Mouse (Mus musculus) adrenal gland, adult 18-20 months (tissue): ENCODE results near the gene Rfc5. TPM values are rescaled to one million over a fixed set of nuclear protein-coding genes. Genes with fewer than 3 reads are reported as not detected.
A peak's percentile ranks its signal among the peaks of the same experiment; 100 is the strongest.
"Not testable (repeated sequence)": the region's sequence is repeated elsewhere in the genome, so short reads cannot be mapped to it uniquely, and the experiment has no call there.

ENCODE experiments used
- DNase-seq, 2 experiments: peaks; one replicate each; pipeline ENCODE4 v3.0.0; 2021 to 2022; ENCODE audit warnings: low spot score in 2 of 2
- total RNA-seq, 2 experiments: library from RNA; stranded (reverse); gene quantifications; 1 replicate in 1 of 2; 2 replicates in 1 of 2; pipeline ENCODE4 v1.2.3; 2021

Rfc5 gene
- total RNA-seq, 2 experiments from 2014 or later, result 4.6 to 7.3 TPM

DNA sequence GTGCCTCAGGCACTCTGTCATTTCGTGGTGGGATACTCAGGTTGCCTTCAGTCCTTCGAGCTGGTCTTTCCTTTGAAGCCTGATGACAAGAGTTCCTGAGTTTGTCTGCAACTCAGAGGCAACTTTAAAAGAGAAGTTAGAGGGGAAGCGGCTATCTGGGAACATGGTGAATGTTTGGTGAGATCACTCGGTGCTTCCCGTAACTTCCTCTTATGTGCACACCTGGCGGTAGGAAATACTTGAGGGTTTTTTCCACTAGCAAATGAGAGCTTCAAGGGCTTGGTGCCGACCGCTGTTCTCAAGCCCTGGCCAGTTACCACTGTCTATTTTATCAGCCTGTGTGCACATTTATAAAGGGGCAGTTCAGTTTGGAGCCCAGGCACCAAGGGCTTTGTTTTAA, 34.7 kb downstream of the Rfc5 start:
- DNase-seq, result no peak

DNA sequence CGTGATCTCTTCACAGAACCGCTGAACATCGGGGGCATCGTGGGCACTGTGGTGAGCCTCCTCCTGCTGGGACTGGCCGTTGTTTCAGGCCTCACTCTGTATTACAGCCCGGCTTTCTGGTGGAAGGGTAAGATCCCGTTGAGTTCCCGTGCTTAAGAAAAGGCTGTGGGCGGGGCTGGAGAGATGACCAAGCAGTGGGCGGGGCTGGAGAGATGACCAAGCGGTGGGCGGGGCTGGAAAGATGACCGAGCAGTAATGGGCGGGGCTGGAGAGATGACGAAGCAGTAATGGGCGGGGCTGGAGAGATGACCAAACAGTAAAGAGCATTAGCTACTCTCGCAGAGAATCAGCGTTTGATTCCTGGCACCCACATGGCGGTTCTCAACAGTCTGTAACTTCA, 40.6 kb downstream of the Rfc5 start:
- peak; percentile 48 to 63 for DNase-seq

GRCm38 (mm10) chr5:117347838-117348237, 41.0 kb downstream of the Rfc5 start:
- no peak for DNase-seq

- DNase-seq, result no peak
Measured at GRCm38 (mm10) chr5:117347011-117347410, 41.8 kb downstream of the Rfc5 start.

GRCm38 (mm10) chr5:117346281-117346680, 42.6 kb downstream of the Rfc5 start:
- DNase-seq, result no peak

GRCm38 (mm10) chr5:117345432-117345976, 43.3 kb downstream of the Rfc5 start:
- DNase-seq, result no peak

- not testable (repeated sequence) for DNase-seq
Measured at GRCm38 (mm10) chr5:117344496-117344895, 44.4 kb downstream of the Rfc5 start.

- DNase-seq, result no peak
Measured at GRCm38 (mm10) chr5:117341896-117342295, 47.0 kb downstream of the Rfc5 start.

- DNase-seq, result no peak
Measured at GRCm38 (mm10) chr5:117340081-117340480, 48.8 kb downstream of the Rfc5 start.

DNA sequence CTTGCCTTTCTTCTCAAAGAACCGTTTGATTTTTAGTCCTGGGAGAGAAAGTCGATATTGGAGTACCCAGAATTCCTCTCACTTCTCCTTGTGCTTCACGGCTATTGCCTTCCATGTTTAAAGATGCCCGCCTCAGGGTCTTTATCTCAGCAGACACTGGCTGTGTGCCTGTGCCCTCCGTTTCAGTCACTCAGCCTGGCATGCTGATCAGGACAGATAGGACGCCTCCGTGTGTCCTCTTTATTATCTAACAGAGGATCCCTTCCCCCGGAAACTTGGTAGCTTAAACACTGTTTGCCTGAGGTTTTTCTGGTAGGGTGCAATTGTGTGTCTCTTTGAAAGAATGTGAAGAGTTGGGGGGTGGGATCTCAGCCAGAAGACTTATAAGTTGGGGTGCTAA, 50.3 kb downstream of the Rfc5 start:
- DNase-seq, result no peak

DNA sequence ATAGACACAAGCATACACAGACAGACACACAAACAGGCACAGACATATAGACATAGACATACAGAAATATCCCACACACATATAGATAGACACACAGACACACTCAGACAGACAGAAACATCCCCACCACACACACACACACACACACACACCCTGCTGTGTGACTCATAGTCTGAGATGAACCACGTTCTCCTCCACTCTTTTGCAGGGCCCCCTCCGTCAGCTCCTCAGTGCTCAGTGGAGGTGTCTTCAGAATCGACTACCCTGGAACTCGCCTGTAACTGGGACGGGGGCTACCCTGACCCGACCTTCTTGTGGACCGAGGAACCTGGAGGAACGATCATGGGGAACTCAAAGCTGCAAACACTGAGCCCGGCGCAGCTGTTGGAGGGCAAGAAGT, 50.8 kb downstream of the Rfc5 start:
- DNase-seq, result no peak

GRCm38 (mm10) chr5:117330457-117330856, 58.4 kb downstream of the Rfc5 start:
- DNase-seq, result no peak

Other genes with a start within 250 kb of the Rfc5 start
- gene Pebp1, start 101.4 kb downstream of the Rfc5 start, total RNA-seq, result 1,000 to 10,000 TPM; 1,102 to 1,483 TPM
- gene Vsig10, start 70.0 kb downstream of the Rfc5 start, total RNA-seq, result 10 to 100 TPM; 11.3 to 16.2 TPM
- 100 to 1,000 TPM; 126 to 138 TPM for gene Wsb2, start 31.7 kb downstream of the Rfc5 start, total RNA-seq
- gene Ksr2, start 25.0 kb upstream of the Rfc5 start, total RNA-seq, result 1 to 10 TPM; 4.3 to 4.5 TPM